Mouse (Mus musculus) heart, embryonic 14.5 days (tissue): ENCODE measurements at regions not wholly inside any gene's neighbourhood (a gene's known extent, or its start where the extent isn't known, plus 50 kb on each side); places are given as distances from the start of the nearest gene placed in this dataset.
A peak's percentile ranks its signal among the peaks of the same experiment; 100 is the strongest.

Source experiments
- ATAC-seq: fragments of 200-750 bp; cut with Nextera tagmentation; 2 replicates; pipeline ENCODE4 v1.8.0; 2017; ENCODE audit warnings: low read depth, moderate TSS enrichment; ENCODE audit not compliant: insufficient number of reproducible peaks, insufficient read depth, low FRiP score
- H3K27ac ChIP-seq, 2 experiments: fragments of 200-500 bp in 1 of 2; fragments of 300-500 bp in 1 of 2; sonication (generic) in 1 of 2; replicated peaks in 1 of 2; 2 replicates each; pipeline ENCODE4 v1.5.1; 2012 to 2014; ENCODE audit warnings: low read depth in 2 of 2, low read length in 2 of 2, control low read depth in 1 of 2, mild to moderate bottlenecking in 1 of 2, mixed read lengths in 1 of 2; ENCODE audit not compliant: control insufficient read depth in 1 of 2, insufficient read depth in 1 of 2
- H3K27me3 ChIP-seq: fragments of 300-500 bp; sonication (generic); 2 replicates; pipeline ENCODE4 v1.6.1; 2014; ENCODE audit warnings: mild to moderate bottlenecking, low read length, control low read depth; ENCODE audit not compliant: control insufficient read depth, insufficient read depth
- H3K36me3 ChIP-seq: fragments of 300-500 bp; sonication (generic); 2 replicates; pipeline ENCODE4 v1.6.1; 2014; ENCODE audit warnings: mild to moderate bottlenecking, control low read depth, low read length, mixed read lengths; ENCODE audit not compliant: control insufficient read depth, insufficient read depth
- H3K4me1 ChIP-seq, 2 experiments: fragments of 200-500 bp in 1 of 2; fragments of 300-500 bp in 1 of 2; sonication (generic) in 1 of 2; 2 replicates each; pipeline ENCODE4 v1.6.1; 2012 to 2014; ENCODE audit warnings: low read length in 2 of 2, control low read depth in 1 of 2, mixed read lengths in 1 of 2; ENCODE audit not compliant: control insufficient read depth in 2 of 2, insufficient read depth in 2 of 2
- H3K4me2 ChIP-seq: fragments of 300-500 bp; sonication (generic); 2 replicates; pipeline ENCODE4 v1.6.1; 2014; ENCODE audit warnings: mild to moderate bottlenecking, low read length
- H3K4me3 ChIP-seq, 2 experiments: fragments of 200-500 bp in 1 of 2; fragments of 300-500 bp in 1 of 2; sonication (generic) in 1 of 2; 2 replicates each; pipeline ENCODE4 v1.5.1; 2012 to 2014; ENCODE audit warnings: low read length in 2 of 2, mild to moderate bottlenecking in 2 of 2, control low read depth in 1 of 2, low read depth in 1 of 2, moderate library complexity in 1 of 2; ENCODE audit not compliant: control insufficient read depth in 1 of 2, insufficient read depth in 1 of 2
- H3K9ac ChIP-seq: fragments of 300-500 bp; sonication (generic); 2 replicates; pipeline ENCODE4 v1.6.1; 2014; ENCODE audit warnings: mild to moderate bottlenecking, low read length
- H3K9me3 ChIP-seq: fragments of 300-500 bp; sonication (generic); 2 replicates; pipeline ENCODE4 v1.6.1; 2016; ENCODE audit warnings: low read length, control low read depth; ENCODE audit not compliant: control insufficient read depth
- WGBS: fragments of 180-500 bp; shearing (Covaris S2); extraction: QIAGEN DNeasy Blood & Tissue Kit; methylation state at CpG from one replicate; pipeline ENCODE4 v1.1.7; 2014; 5-methylcytosine and 5-hydroxymethylcytosine counted together

- H3K9ac ChIP-seq: peak overlapping the region; percentile 70
- peak overlapping the region; percentile 90 to 95 for H3K27ac ChIP-seq
- peaks cover 21 to 42% of the 10 kb centered on the region in 2 experiments for H3K4me1 ChIP-seq
- no peaks in the 10 kb centered on the region for H3K9me3 ChIP-seq
- H3K27me3 ChIP-seq: no peaks in the 10 kb centered on the region
- WGBS: under 1% methylated on average over 46 of the region's 46 CpGs
- H3K4me2 ChIP-seq: peak overlapping the region; percentile 71
- no peaks in the 10 kb centered on the region for H3K36me3 ChIP-seq
- ATAC-seq: peak; percentile 93
- peak overlapping the region; percentile 36 to 42 for H3K4me3 ChIP-seq
Observed at GRCm38 (mm10) chr6:127330015-127330705, 116.5 kb upstream of the Parp11 start.

GRCm38 (mm10) chr6:127331091-127331490 lies 115.5 kb upstream of the Parp11 start:
- Histone ChIP-seq H3K9me3 (no peaks in the 10 kb centered on the region), H3K4me3 (no peak overlapping the region), H3K27me3 (no peaks in the 10 kb centered on the region), H3K4me2 (peak overlapping the region; percentile 71; the same call in 1 of the 2 replicates), H3K27ac (peak overlapping the region; percentile 90 to 95), H3K4me1 (peaks cover 25 to 34% of the 10 kb centered on the region in 2 experiments), H3K36me3 (no peaks in the 10 kb centered on the region), H3K9ac (no peak overlapping the region)
- 23% methylated on average over 5 of the region's 5 CpGs for WGBS
- no peak for ATAC-seq

GRCm38 (mm10) chr6:127334256-127334655 lies 112.4 kb upstream of the Parp11 start:
- WGBS: 75% methylated on average over 6 of the region's 6 CpGs
- Histone ChIP-seq H3K4me2 (no peak overlapping the region), H3K36me3 (no peaks in the 10 kb centered on the region), H3K4me1 (peaks cover 43 to 55% of the 10 kb centered on the region in 2 experiments), H3K27ac (no peak overlapping the region), H3K9me3 (no peaks in the 10 kb centered on the region), H3K27me3 (no peaks in the 10 kb centered on the region), H3K4me3 (no peak overlapping the region), H3K9ac (no peak overlapping the region)
- ATAC-seq: no peak

- Histone ChIP-seq H3K4me2 (no peak overlapping the region), H3K27me3 (no peaks in the 10 kb centered on the region), H3K9ac (no peak overlapping the region), H3K27ac (no peak overlapping the region), H3K4me3 (no peak overlapping the region), H3K4me1 (peaks cover 47 to 59% of the 10 kb centered on the region in 2 experiments), H3K36me3 (no peaks in the 10 kb centered on the region), H3K9me3 (no peaks in the 10 kb centered on the region)
- WGBS: 79% methylated on average over 7 of the region's 7 CpGs
- no peak for ATAC-seq
Observed at GRCm38 (mm10) chr6:127335462-127335886, 111.2 kb upstream of the Parp11 start.

DNA sequence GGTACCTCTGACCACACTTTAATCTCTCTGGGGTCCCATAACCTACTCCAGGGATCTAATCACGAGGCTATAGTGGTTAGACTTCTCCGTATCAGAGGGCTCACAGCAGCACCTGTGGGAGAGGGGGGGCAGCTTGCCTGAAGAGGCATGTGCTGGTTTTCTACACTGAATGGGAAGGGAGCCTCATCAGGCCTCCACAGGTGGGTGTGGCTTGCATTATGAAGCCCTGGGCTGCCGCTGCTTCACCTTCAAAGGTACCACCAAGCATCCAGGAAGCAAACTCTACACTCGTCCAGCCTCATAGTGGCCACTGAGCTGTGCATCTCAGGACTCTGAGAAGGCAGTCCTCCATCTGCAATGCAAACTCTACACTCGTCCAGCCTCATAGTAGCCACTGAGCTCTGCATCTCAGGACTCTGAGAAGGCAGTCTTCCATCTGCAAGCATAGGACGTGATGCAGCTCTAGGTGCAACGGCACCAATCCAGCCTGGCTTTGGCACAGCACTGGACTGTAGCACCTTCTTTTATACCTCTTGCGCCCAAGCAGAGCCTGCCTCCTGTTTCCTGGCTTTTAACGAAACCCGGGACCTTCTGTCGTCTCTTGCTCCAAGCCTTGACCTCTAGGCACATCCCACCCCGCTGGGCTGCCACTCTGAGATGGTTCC lies 110.5 kb upstream of the Parp11 start:
- ATAC-seq: no peak
- Histone ChIP-seq H3K36me3 (no peaks in the 10 kb centered on the region), H3K4me1 (peaks cover 46 to 59% of the 10 kb centered on the region in 2 experiments), H3K9ac (no peak overlapping the region), H3K27ac (peak overlapping the region; percentile 11 to 49; a peak in 3 of 4 replicates), H3K27me3 (no peaks in the 10 kb centered on the region), H3K4me3 (no peak overlapping the region), H3K4me2 (no peak overlapping the region), H3K9me3 (no peaks in the 10 kb centered on the region)
- 54% methylated on average over 12 of the region's 12 CpGs for WGBS

DNA sequence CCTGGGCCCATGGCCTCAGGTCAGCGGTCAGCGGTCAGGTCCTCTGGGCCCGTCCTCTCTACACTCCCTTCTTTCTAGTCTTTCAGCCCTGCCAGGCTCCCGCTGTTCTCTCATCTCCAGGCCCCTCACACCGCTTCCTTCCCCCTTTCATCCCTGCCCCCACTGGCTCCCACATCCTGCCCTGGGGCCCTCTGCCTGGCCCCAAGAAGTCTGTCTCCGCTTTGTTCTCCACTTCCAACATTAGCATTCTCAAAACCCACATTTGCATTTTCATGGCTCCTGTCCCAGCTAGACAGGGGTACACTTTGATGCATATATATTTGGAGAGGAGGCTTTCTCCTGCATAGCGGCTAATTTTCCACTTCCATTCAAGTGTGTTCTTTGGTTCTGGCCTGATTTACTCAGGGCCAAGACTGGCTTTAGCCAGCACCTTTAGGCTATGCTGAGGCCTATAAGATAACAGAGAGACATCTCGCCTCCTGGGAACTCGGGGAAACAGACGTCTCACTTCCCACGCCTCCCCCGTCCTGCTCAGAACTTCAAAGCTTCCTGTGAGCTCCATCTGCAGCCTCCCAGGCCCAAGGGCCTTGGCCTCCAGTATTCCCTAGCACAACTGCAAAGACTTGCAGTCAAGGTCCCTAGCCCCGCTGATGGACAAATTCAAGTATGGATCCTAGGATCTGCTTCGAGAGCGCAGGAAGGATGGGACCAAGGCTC lies 109.8 kb upstream of the Parp11 start:
- H3K4me3 ChIP-seq: no peak overlapping the region
- H3K9me3 ChIP-seq: no peaks in the 10 kb centered on the region
- no peaks in the 10 kb centered on the region for H3K27me3 ChIP-seq
- 33% methylated on average over 15 of the region's 15 CpGs for WGBS
- H3K9ac ChIP-seq: no peak overlapping the region
- H3K36me3 ChIP-seq: no peaks in the 10 kb centered on the region
- no peak overlapping the region for H3K4me2 ChIP-seq
- ATAC-seq: no peak
- peak overlapping the region; percentile 11 to 49 for H3K27ac ChIP-seq
- H3K4me1 ChIP-seq: peaks cover 50 to 58% of the 10 kb centered on the region in 2 experiments

DNA sequence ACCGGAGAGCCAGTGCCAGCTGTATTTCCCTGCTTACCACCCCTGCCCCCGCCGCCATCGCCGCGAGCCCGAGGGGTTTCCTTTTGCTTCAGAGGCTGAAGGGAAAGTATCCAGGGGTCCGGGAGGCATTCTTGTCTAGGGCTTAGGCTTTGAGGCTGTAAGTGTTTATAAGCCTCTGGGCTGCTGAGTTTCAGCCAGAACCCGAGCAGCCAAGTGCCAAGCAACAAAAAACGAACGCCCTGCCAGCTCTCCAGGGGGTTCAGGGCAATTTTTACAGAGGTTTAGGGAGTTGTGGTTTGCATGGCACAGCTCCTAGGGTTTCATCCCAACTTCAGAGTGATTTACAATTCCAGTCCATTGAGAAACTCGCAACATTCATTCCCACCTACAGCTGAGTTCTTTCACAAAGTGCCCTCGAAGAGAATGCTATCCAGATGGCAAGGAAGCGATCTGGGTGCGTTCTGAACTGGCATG lies 109.2 kb upstream of the Parp11 start:
- no peaks in the 10 kb centered on the region for H3K36me3 ChIP-seq
- peaks cover 50 to 56% of the 10 kb centered on the region in 2 experiments for H3K4me1 ChIP-seq
- 49% methylated on average over 15 of the region's 15 CpGs for WGBS
- H3K27me3 ChIP-seq: no peaks in the 10 kb centered on the region
- no peaks in the 10 kb centered on the region for H3K9me3 ChIP-seq
- no peak overlapping the region for H3K4me3 ChIP-seq
- peak overlapping the region; percentile 11 to 49; a peak in 3 of 4 replicates for H3K27ac ChIP-seq
- H3K4me2 ChIP-seq: no peak overlapping the region
- ATAC-seq: no peak
- no peak overlapping the region for H3K9ac ChIP-seq
